Mouse (Mus musculus) brain, adult 2 months (tissue): Measurements from ENCODE around the gene Tada2b.

Experiments
- DNase-seq: peaks from one replicate; pipeline ENCODE4 v3.0.0; 2011; ENCODE audit warnings: low read depth, low spot score

The Tada2b gene

DNA sequence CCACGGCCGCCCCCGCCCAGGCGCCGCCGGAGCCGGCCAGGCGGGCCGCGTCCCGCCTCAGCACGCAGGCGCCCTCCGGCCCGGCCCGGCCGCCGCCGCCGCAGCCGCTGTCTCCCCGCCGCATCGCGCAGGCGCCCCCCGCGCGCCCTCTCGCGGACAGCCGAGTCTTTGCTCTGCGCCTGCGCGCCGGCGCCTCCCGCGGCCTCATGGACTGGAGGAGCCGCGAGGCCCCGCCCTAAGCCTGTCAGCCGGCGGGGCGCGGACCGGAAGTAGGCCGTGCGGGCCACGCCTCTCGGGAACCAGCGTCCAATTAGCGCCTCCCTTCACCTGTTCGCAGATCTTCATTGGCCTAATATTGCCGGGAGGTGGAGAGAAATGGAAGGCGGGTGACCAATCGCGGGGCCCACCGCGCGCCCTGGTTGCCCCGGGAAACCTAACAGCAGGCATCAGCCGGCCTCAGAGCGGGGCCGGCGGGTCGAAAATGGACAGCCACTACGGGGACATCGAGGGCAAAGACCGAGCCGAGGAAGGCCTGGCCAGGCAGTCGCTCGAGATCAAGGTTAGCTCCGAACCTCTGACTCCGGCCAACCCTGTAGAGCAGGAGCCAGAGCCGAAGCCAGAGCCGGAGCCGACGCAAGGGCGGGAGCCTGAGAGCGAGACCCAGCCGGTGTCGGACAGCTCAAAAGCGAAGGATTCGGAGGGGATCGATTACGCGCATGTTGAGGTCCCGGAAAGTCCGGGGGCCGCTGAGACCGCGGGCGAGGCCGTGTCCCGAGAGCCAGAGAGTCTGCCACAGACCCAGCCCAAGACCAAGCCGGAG lies at the start of gene Tada2b, which contains the start of gene Ccdc96:
Tada2b (minus strand) TSS at position 115 of the 820 bp plus-strand sequence.
Ccdc96 (plus strand) TSS at position 418 of the 820 bp plus-strand sequence.
- DNase-seq, result peak; percentile 100

DNA sequence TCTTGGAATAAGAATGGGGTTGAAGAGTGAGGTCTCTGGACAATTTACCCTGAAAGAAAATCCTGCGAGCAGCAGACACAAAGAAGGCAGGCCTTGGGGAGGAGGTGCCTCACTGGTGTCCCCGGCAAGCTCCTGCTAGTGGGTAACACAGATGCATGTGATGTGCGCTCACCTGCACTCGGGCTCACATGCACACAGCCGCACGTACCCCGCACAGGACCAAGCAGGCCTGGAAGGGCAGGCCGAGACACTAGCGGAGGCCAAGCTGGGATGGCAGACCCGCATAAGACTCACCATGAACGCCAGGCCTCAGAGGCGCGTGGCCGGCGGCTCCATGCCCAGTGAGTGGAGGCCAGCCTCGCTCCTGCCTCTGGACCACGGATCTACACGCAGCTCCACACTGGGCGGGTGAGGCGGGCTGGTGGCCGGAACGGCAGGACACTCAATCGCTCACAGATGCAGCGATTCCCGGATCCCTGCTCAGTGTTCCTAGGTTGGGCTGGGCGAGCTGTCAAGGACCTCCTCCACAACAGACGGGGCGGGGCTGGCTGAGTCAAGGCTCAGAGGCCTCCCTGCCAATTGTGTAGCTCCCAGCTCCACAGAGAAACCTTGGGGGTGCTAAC lies 46.2 kb upstream of the Tada2b start:
- DNase-seq, result peak; percentile 99

DNA sequence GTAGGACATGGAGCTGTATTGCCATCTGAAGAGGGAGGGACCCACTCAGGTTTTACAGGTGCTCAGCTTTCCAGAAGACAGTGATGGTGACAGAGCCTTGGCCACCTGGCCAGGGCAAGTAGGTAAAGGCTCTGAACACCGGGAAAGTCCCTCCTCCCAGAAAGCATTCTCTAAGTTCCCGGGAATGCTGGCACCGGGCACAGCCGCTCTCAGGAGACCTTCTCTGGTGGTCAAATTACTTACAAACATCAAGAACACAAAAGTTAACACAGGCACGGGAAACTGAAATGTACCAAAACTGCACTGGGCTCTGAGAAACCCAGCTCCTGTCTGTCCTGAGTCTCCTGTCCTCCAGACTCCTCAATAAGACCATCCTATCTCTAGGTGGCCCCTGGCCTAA lies 45.6 kb upstream of the Tada2b start:
- no peak for DNase-seq

DNA sequence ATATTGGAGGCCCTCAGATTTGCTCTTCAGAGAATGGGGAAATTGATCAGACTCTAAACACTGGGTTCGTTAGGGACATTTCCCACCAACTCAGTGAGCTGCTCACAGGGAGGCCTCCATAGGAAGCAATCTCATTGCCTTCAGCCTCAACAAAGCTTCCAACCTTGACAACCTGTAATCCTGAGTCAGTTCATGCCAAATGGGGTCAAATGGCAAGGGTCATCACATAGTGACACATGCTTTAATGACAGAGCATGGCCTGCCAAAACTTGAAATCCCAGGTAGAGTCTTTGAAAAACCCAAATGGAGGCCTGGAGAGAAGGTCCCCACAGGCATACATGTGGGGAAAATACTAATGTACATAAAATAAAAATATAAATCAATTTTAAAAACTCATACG lies 42.8 kb upstream of the Tada2b start:
- no peak for DNase-seq

DNA sequence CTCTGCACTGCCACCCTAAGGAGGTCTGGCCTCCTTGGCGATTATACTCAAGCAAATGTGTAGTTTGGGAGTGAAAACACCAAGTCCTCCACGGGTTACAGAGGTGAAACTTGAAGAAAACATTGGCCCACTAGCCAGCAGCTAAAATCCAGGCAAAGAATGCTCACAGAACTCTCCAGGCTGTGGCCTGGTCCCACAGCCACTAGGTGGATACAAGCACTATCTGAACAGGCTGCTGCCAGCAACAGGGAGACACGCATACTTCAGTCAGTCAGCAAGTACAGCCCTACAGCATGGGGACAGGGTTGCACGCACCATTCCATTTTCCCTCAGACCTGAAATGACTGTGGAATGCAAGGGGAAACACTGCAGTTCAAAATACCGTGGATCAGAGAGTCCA lies 42.2 kb upstream of the Tada2b start:
- peak; percentile 52 for DNase-seq

DNA sequence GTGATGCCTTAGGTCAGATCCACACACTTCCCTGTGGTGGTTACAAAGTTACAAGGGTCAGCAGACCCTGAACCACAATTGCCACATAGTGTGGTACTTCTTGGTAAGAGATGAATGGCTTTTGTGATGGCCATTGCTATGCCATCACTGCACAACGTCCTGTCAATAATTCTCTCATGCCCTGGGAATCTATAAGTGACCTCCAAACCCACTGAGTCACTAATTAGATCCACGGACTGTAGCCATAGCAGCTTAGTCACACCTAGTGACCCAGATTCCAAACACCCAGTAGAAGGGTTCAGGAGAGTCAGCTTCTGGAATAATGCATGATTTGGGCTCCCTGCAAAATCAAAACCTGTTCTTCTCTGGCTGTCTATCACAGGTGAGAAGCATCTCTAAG lies 41.1 kb upstream of the Tada2b start:
- DNase-seq, result no peak

DNA sequence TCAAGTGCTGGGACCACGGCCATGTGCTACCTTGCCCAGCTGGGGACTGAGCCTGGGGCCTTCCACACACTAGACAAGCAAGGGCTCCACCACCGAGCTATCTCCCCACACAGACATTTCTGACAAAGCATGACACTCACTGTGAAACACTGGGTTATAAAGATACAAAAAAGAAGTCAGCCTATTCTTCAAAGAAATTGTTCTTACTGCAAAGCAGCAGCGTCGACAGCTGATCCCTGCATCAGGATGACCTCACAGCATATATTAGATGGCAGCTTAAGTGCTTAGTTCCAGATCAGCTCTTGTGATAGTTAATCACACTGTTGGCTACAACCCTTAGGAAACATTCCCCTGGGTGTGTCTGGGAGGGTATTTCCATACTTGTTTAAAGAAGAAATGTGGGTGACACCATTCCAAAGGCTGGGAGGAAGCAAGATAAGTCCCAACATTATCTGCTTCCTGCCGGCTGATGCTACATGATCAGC lies 39.2 kb upstream of the Tada2b start:
- DNase-seq, result no peak

DNA sequence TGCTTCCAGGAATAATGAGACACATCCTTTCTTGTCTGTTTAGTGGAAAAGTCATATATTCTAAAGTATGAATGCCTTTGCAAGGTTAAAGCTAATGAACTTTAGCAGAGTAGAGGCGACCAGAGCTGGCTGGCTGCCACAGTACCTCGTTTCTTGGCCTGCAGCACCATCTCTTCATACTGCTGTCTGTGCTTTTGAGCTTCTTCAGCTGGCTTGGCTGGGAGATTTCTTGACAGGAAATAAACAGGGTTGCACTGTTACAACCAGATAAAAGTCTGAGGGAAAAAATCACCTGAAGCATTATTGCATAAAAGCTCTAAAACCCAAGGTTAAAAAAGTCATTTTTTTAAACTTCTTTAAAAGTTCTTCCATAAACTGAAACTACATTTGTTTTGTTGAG lies 38.7 kb upstream of the Tada2b start:
- DNase-seq, result no peak

DNA sequence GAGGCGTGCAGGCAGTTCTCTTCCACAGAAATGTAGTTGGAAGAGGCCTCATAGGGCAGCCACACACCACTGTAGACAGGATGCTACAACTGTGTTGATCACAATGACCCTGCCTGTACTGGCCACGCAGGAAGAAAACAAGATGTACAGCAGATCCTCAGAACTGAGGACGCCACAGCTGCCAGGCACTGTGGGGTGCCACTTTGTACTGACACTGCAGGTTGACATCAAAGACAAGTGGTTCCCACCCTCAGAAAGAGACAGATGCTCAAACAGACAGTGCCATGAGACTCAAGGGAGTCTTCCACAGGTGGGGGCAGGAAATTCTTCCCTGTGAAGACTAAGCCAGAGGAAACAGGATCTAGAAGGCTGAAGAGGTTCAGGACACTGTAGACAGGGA lies 35.7 kb upstream of the Tada2b start:
- no peak for DNase-seq

DNA sequence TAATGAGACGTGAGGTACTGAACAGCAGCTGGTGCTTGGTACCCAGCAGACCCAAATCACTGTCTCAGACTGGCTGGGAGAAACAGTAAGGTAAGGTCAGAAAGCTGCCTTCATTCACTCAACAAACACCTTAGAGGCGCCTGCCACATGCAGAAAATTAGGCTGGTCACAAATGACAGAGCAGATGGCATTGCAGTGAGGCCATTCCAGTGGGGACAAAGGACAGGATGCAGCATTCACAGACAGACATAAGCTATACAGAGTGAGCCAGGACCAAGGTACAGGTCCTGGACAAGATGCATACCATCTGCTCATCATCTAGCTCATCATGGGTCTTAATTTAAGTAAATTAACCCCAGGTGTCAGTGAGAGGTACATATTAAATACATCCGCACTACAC lies 33.5 kb upstream of the Tada2b start:
- peak; percentile 73 for DNase-seq

DNA sequence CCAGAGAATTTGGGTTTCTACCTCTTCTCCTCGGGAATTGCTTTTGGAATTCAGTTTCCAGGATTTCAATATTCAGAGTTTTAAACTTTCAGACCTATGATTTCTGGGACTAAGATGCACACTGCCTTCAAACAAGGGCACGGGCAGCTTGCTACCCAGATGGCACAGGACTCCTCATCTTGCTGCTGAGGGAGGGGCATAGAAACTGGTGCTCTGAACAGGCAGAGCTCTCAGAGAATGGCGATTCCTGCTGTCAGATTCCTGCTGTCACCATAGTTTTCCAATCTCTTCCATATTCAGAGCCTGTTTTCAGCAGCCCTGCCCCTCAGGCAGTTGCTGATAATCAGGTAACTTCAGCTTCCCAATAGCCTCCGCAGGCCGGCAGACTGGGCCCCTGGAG lies 31.5 kb upstream of the Tada2b start:
- DNase-seq, result peak; percentile 50

DNA sequence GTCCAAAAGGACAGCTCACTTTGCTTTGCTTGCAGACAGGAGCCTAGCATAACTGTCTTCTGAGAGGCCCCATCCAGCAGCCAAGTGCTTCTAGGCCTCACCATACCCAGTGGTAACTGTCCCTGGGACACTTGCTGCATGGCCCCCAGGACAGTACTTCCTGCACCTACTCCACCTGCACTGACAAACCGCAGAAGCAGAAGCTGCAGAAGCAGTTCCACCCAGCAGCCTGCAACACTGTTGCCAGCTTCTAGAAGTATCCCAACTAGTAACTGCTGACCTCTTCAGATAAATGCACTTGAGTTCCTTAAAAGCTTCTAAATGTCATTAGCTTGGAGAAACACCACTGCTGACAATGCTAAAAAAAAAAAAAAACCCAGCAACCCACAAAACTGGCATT lies 31.0 kb upstream of the Tada2b start:
- peak; percentile 48 for DNase-seq

DNA sequence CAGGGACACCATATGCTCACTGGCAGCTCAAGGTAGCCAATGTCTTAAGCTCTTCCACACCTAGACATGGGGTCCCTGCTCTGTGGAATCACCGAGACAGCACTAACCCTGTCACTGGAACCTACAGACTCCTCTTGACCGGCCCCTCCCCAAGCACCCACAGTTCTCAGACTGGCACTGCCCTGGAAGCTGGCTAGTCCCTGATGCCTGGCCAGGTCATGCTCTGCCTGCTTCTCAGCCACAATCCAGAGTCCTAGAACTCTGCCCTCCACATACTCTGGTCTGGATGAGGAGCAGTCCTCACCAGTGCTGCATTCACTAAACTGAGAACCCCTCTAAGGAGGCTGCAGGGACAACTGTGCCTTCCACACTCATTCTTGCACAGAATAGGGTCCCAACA lies 26.9 kb upstream of the Tada2b start:
- DNase-seq, result no peak

DNA sequence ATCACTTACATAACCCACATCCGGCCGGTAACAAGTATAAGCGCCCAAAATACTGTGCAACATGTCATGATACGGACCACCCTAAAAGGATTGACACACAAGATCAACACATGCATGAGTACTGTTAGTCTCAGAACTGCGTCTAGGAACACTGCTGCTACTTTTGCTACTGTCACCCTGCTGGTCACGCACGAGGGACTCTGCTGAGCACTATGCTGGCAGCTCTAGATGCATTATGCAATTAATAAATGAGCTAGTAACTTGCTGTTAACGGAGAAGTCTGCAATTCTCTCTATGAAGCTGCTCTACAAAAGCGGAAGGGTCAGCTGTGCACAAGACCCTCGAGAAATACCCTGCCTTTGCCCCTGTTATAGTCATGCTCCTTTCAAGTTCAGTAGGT lies 24.3 kb upstream of the Tada2b start:
- no peak for DNase-seq

DNA sequence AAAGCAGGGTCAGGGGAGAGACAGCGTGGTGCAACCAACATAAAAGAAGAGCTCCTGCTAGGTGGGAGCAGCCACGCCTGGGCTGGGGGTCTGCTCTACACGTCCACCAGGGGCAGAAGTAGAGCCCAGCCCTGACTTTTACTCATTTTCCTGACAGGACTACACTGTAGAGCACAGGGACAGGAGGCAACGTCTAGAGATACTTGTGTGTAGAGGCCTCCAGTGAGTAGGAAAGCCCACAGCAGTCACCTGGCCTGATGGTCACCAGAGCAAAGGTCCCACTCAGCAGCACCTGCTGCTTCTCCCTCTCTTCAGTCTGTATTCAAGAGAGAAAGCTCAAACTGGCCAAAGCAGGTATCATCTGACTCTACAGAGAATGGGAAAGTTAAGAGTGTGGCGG lies 21.6 kb upstream of the Tada2b start:
- DNase-seq, result no peak

DNA sequence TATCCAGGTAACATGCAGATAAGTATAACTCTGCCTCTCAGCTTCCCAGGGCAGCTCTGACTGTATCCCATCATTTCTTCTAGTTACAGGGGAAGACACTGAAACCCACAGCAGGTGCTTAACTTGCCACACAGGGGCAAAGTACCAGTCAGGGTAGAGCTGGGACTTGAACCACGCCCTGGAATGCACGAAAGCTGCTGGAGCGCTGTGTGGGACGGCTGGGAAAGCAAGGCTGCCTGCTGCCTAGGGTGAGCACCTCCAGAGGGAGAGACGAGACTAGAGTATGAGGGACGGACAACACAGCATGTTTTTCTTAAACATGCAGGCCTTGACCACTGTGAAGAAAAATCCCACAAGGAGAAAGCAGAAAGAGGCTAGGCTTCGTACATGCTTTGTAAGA lies 21.1 kb upstream of the Tada2b start:
- DNase-seq, result no peak

DNA sequence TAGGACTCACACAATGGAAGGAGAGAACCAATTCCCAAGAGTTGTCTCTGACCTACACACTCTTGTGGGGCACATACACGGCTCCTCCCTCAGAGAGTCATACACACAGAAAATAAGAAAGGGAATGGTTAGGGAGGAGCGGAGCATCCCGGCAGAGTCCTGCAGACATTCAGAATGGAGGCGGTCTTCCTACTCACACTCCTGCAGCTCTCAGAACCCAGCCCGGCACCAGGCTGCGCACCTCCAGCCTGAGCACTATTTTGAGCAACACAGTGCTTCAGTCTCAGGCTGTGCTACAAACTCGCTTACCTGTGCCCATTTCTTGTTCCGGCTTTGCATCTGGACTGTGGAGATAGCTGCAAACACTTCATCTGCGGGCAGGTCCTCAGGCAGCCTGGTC lies 10.6 kb upstream of the Tada2b start:
- peak; percentile 66 for DNase-seq

DNA sequence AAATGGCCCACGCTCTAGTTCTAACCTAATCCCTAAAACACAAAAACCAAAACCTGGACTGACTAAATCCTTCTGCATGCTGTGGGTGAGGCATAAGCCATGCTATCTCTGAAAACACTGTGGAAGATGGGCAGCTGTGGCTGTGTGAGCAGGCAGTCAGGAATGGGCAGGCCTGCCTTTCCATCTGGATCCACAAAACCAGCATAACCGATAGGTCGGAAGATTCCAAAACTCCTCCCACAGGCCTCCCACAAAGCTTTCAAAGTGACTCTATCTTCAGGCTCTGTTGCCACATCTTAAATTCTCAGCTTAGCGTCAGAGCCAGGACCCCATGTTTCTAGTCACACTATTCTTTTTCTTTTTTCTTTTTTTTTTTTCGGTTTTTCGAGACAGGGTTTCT lies 9.8 kb upstream of the Tada2b start:
- peak; percentile 80 for DNase-seq

DNA sequence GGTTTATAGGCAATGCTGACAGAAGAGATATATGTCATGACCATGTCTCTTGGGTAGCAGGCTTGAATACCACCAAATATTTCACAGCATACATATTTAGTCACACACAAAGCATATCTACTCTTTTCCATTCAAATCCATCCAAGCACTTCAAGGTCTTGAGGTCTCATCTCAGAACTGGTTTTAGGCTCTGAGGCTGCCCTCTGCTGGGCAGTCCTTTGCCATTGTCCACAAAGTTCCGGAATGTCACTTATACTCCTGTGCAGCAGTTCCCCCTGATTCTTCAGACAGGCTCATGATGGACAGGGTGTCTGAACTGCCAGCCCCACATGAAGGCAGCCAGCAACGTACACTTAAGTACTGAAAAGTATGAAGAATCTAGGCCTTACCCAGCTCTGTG lies 5.1 kb upstream of the Tada2b start:
- peak; percentile 55 for DNase-seq

DNA sequence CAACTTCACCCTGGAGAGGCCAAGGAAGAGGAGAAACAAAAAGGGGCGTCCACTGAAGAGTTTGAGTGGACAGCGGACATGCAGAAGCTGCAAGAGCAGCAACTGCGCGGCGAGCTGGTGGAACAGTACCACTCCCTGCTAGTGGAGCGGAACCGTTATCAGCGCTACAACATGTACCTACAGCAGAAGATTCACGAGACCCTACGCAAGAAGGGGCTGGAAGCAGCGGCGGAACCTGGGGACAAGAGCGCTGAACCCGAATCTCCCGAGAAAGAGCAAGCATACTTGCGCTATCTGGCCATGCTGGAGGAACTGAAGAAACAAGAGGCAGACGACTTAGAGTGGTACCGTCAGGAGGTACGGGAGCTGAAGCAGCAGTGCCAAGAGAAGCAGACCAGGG lies 1.2 kb upstream of the Tada2b start:
- DNase-seq, result no peak

DNA sequence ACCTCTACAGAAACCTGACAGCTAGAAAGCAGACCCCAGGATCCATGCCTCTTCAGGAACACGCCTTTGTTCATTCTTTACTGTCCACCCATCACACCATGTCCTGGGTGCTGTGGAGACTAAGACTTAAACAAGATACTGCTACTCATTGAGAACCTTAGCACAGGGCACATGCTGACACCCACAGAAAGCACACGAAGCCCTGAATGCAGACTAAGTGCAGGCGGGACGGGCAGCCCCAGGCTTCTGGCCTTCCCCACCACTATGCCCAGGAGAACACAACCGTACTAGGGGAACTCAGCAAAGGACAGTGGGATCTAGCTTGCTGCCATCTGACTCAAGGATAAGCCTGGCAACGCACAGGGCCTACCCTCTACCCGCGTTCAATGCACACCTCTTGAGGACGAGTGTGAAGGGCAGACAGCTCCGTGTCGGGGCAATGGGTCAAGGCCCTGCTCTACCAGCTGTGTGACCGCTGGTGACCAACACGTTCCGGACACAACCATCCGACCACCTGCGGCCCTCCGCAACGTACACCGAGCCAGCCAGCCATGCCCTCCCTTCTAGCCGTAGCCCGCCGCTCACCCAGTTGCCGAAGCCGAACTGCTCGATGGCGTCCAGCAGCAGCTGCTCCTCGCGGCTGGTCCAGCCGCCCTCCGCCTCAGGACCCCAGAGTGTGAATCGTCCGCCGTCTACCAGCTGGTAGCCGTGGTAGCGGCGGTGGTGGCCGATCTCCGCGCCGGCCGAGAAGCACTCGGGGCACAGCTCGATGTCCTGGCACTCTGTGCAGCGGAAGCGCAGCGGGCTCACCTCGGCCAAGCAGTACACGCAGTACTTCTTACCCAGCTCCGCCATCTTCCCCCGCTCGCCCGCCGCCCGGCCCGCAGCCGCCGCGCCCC lies 633 bp downstream of the Tada2b start:
- DNase-seq, result peak; percentile 53

DNA sequence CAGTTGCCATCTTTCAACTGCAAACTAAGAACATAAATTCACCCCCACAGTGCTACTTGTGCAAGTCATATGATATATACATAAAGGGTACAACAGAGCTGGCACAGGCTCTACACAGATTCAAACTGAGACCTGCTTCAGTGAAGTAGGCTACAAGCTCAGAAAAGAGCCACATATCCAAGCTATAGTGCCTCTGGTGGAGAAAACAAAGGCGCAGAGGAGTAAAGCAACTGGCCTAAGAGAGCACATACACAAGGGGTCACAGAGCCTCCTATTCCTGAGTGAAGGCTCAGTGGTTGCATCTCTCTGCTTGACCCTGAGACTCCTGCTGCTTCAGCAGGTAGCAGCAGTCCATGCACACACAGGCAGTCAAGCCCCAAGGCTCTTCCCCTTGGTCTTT lies 3.0 kb downstream of the Tada2b start:
- no peak for DNase-seq
